Mouse (Mus musculus) kidney, postnatal 4 days (tissue): ENCODE measurements around the gene Tada2a.

Experiments used
- DNase-seq, 2 experiments: peaks; one replicate each; pipeline ENCODE4 v3.0.0; 2021; ENCODE audit warnings: mixed read lengths in 2 of 2

Gene Tada2a

GRCm38 (mm10) chr11:84062805-84063204 is 66.6 kb downstream of the Tada2a start:
- peak; percentile 31 to 51 for DNase-seq

- DNase-seq = no peak
These were observed 67.5 kb downstream of the Tada2a start for GRCm38 (mm10) chr11:84061881-84062280.

- no peak for DNase-seq
These were observed 68.8 kb downstream of the Tada2a start for GRCm38 (mm10) chr11:84060635-84061034.

- no peak for DNase-seq
These were observed 69.6 kb downstream of the Tada2a start for GRCm38 (mm10) chr11:84059784-84060183.

GRCm38 (mm10) chr11:84057418-84057817 is 72.0 kb downstream of the Tada2a start:
- no peak for DNase-seq

- DNase-seq = no peak
These were observed 75.8 kb downstream of the Tada2a start for GRCm38 (mm10) chr11:84053524-84054163.

- no peak for DNase-seq
These were observed 76.3 kb downstream of the Tada2a start for GRCm38 (mm10) chr11:84053055-84053454.

GRCm38 (mm10) chr11:84048411-84048810 is 81.0 kb downstream of the Tada2a start:
- DNase-seq = no peak

- DNase-seq = no peak
These were observed 82.1 kb downstream of the Tada2a start for GRCm38 (mm10) chr11:84047270-84047669.

- no peak for DNase-seq
These were observed 84.4 kb downstream of the Tada2a start for GRCm38 (mm10) chr11:84044988-84045387.

GRCm38 (mm10) chr11:84042808-84043762 is 86.3 kb downstream of the Tada2a start:
- peak; percentile 18 to 33 for DNase-seq

GRCm38 (mm10) chr11:84040621-84041020 is 88.8 kb downstream of the Tada2a start:
- DNase-seq = no peak

GRCm38 (mm10) chr11:84033671-84034070 is 95.7 kb downstream of the Tada2a start:
- no peak for DNase-seq

- no peak for DNase-seq
These were observed 96.8 kb downstream of the Tada2a start for GRCm38 (mm10) chr11:84032559-84032958.

GRCm38 (mm10) chr11:84031971-84032370 is 97.4 kb downstream of the Tada2a start:
- DNase-seq = peak; percentile 67 to 72
